Mouse (Mus musculus): ENCODE measurements at regions not wholly inside any gene's neighbourhood (a gene's known extent, or its start where the extent isn't known, plus 50 kb on each side); places are given as distances from the start of the nearest gene placed in this dataset.

DNA sequence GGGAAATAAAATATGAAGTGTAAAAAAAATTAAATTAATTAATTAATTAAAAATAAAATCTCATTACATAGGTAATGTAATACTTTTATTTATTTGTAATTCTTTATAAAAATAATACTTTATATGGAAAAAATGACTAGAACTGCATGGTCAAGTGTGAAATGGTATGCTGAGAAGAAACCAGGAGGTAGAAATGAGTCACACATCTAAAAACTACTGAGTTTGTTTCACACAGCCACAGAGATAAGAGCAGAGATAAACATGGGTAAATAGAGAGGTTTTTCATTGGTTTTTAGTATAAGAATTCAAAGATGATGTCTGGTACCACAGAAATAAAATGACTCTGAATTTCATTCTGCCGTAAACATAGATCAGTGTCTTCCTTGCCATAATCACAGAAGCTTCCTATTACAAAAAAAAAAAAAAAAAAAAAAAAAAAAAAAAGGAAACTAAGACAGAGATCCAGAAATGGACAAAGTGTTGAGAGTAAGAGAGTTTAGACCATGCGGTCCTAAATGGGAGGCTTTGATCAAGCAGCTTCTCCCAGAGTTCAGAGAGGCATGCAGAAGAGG is 1190.5 kb upstream of the Zeb2 start:
- no peak overlapping the region for H3K27ac ChIP-seq (ENCODE audit: control insufficient read depth, insufficient read depth, low read depth, low read length, poor library complexity)
- 74% methylated on average over 2 of the region's 2 CpGs for WGBS
- no peak overlapping the region for H3K4me3 ChIP-seq (replicated peaks; ENCODE audit: control insufficient read depth, low read depth, low read length)
- TF ChIP-seq CTCF (IDR thresholded peaks at IDR 0.05; ENCODE audit: control insufficient read depth, insufficient read depth, low read length) = no peak
- TF ChIP-seq POLR2A (IDR thresholded peaks at IDR 0.05; ENCODE audit: borderline replicate concordance, control insufficient read depth, low read depth, low read length) = no peak
- no peaks in the 10 kb centered on the region for H3K4me1 ChIP-seq (ENCODE audit: control insufficient read depth, insufficient read depth, low read length)

DNA sequence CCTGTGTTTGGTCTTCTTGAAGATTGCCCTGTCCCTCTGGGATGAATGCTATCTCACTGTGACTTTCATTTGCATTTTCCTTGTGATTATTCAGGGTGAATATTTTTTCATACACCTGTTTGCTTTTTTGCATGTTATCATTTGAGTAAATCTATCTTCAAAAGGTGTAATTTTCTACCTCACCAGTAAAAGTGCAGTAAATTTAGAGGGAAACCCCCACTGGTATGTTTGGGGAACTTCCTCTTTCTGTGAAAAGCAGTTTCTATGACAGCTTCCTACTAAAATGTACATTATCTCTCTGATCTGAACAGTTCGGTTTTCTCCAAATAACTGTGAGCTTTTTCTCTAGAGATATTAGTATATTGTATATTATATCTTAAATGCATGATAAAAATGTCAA is 1185.4 kb upstream of the Zeb2 start:
- TF ChIP-seq POLR2A (IDR thresholded peaks at IDR 0.05; ENCODE audit: borderline replicate concordance, control insufficient read depth, low read depth, low read length) (no peak), CTCF (IDR thresholded peaks at IDR 0.05; ENCODE audit: control insufficient read depth, insufficient read depth, low read length) (no peak)
- H3K4me3 ChIP-seq (replicated peaks; ENCODE audit: control insufficient read depth, low read depth, low read length) = no peak overlapping the region
- H3K4me1 ChIP-seq (ENCODE audit: control insufficient read depth, insufficient read depth, low read length) = no peaks in the 10 kb centered on the region
- H3K27ac ChIP-seq (ENCODE audit: control insufficient read depth, insufficient read depth, low read depth, low read length, poor library complexity) = no peak overlapping the region
- 0% methylated on average over 1 of the region's 1 CpGs for WGBS

DNA sequence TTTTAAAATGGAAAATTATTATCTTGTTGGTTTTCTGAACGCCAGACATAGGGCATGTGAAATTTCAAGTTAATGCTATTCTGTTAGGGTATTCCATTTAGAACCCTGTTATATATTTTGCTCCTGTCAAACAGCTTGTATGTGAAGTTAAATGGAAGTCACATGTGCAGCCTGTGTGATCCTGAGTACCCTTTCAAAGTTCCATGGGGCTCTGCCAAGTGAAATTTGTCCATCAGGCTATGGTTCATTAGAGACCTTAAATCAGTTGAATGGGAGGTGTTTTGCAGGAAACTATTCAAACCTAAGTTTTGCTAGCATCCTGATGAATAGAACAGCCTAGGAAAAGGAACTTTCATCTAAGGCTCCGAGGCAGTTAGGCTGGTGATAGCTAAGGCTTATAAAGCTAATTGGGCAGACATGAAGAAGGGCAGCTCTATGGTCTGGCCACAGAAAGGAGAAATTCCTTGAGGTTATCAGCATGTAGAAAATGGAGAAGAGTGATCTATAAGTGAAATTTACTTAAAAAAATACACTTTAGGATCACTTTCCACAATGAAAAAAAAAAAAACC is 1180.2 kb upstream of the Zeb2 start:
- Histone ChIP-seq H3K4me3 (replicated peaks; ENCODE audit: control insufficient read depth, low read depth, low read length) (no peak overlapping the region), H3K27ac (ENCODE audit: control insufficient read depth, insufficient read depth, low read depth, low read length, poor library complexity) (no peak overlapping the region), H3K4me1 (ENCODE audit: control insufficient read depth, insufficient read depth, low read length) (no peaks in the 10 kb centered on the region)
- no peak for TF ChIP-seq CTCF (IDR thresholded peaks at IDR 0.05; ENCODE audit: control insufficient read depth, insufficient read depth, low read length)
- TF ChIP-seq POLR2A (IDR thresholded peaks at IDR 0.05; ENCODE audit: borderline replicate concordance, control insufficient read depth, low read depth, low read length) = no peak
- WGBS = 78% methylated on average over 2 of the region's 2 CpGs

- TF ChIP-seq CTCF (IDR thresholded peaks at IDR 0.05; ENCODE audit: control insufficient read depth, insufficient read depth, low read length) = no peak
- TF ChIP-seq POLR2A (IDR thresholded peaks at IDR 0.05; ENCODE audit: borderline replicate concordance, control insufficient read depth, low read depth, low read length) = no peak
- WGBS = 81% methylated on average over 5 of the region's 5 CpGs
- H3K4me1 ChIP-seq (ENCODE audit: control insufficient read depth, insufficient read depth, low read length) = no peaks in the 10 kb centered on the region
- no peak overlapping the region for H3K27ac ChIP-seq (ENCODE audit: control insufficient read depth, insufficient read depth, low read depth, low read length, poor library complexity)
- H3K4me3 ChIP-seq (replicated peaks; ENCODE audit: control insufficient read depth, low read depth, low read length) = no peak overlapping the region
Observed at GRCm38 (mm10) chr2:46283929-46284598, 1166.9 kb upstream of the Zeb2 start.

- 74% methylated on average over 2 of the region's 2 CpGs for WGBS
- Histone ChIP-seq H3K4me1 (ENCODE audit: control insufficient read depth, insufficient read depth, low read length) (no peaks in the 10 kb centered on the region), H3K4me3 (replicated peaks; ENCODE audit: control insufficient read depth, low read depth, low read length) (no peak overlapping the region), H3K27ac (ENCODE audit: control insufficient read depth, insufficient read depth, low read depth, low read length, poor library complexity) (no peak overlapping the region)
- TF ChIP-seq POLR2A (IDR thresholded peaks at IDR 0.05; ENCODE audit: borderline replicate concordance, control insufficient read depth, low read depth, low read length) (no peak), CTCF (IDR thresholded peaks at IDR 0.05; ENCODE audit: control insufficient read depth, insufficient read depth, low read length) (no peak)
Observed at GRCm38 (mm10) chr2:46280822-46281221, 1163.6 kb upstream of the Zeb2 start.

GRCm38 (mm10) chr2:46261618-46262017 is 1144.4 kb upstream of the Zeb2 start:
- no peak overlapping the region for H3K27ac ChIP-seq (ENCODE audit: control insufficient read depth, insufficient read depth, low read depth, low read length, poor library complexity)
- H3K4me1 ChIP-seq (ENCODE audit: control insufficient read depth, insufficient read depth, low read length) = no peaks in the 10 kb centered on the region
- no peak overlapping the region for H3K4me3 ChIP-seq (replicated peaks; ENCODE audit: control insufficient read depth, low read depth, low read length)
- 89% methylated on average over 1 of the region's 1 CpGs for WGBS
- no peak for TF ChIP-seq CTCF (IDR thresholded peaks at IDR 0.05; ENCODE audit: control insufficient read depth, insufficient read depth, low read length)
- TF ChIP-seq POLR2A (IDR thresholded peaks at IDR 0.05; ENCODE audit: borderline replicate concordance, control insufficient read depth, low read depth, low read length) = no peak

DNA sequence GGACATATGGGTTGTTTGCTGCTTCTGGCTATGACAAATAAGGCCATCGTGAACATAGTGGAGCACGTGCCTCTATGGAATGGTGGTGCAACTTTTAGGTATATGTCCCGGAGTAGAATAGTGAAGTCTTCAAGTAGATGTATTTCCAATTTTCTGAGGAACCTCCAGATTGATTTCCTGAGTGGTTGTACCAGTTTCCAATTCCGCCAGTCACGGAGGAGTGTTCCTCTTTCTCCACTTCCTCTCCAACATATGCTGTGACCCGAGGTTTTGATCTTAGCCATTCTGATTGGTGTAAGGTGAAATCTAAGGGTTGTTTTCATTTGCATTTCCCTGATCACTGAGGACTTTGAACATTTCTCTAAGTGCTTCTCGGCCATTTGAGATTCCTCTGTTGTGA is 1134.4 kb upstream of the Zeb2 start:
- Histone ChIP-seq H3K27ac (ENCODE audit: control insufficient read depth, insufficient read depth, low read depth, low read length, poor library complexity) (no peak overlapping the region), H3K4me3 (replicated peaks; ENCODE audit: control insufficient read depth, low read depth, low read length) (no peak overlapping the region), H3K4me1 (ENCODE audit: control insufficient read depth, insufficient read depth, low read length) (no peaks in the 10 kb centered on the region)
- TF ChIP-seq POLR2A (IDR thresholded peaks at IDR 0.05; ENCODE audit: borderline replicate concordance, control insufficient read depth, low read depth, low read length) = no peak
- TF ChIP-seq CTCF (IDR thresholded peaks at IDR 0.05; ENCODE audit: control insufficient read depth, insufficient read depth, low read length) = no peak
- WGBS = 37% methylated on average over 7 of the region's 7 CpGs

DNA sequence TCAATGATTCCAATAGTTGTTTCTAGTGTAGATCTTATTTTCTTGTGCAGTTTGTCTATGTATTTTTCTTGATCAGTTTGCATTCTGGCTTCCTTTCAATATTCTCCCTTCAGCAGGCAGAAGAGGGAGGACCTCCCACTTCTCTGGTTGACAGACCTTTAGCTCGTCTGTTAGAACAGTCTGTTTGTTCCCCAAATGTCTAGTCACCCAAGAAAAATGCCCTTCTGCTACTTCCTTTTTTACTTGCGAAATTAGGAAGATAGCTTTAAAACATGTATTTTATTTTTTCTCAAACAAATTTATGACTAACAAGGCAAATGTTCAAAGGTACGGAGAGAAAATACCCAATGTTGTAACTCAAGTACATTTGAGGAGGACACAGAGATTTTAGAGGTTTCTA is 1128.5 kb upstream of the Zeb2 start:
- Histone ChIP-seq H3K4me3 (replicated peaks; ENCODE audit: control insufficient read depth, low read depth, low read length) (no peak overlapping the region), H3K4me1 (ENCODE audit: control insufficient read depth, insufficient read depth, low read length) (no peaks in the 10 kb centered on the region), H3K27ac (ENCODE audit: control insufficient read depth, insufficient read depth, low read depth, low read length, poor library complexity) (no peak overlapping the region)
- TF ChIP-seq POLR2A (IDR thresholded peaks at IDR 0.05; ENCODE audit: borderline replicate concordance, control insufficient read depth, low read depth, low read length) (no peak), CTCF (IDR thresholded peaks at IDR 0.05; ENCODE audit: control insufficient read depth, insufficient read depth, low read length) (no peak)
- WGBS = 5% methylated on average over 3 of the region's 3 CpGs
